Mouse (Mus musculus) forebrain, embryonic 13.5 days (tissue): ENCODE measurements around the gene Ankrd40. TPM values are rescaled to one million over a fixed set of nuclear protein-coding genes. Genes with fewer than 3 reads are reported as not detected.

Source experiments
- ATAC-seq: fragments of 200-750 bp; cut with Nextera tagmentation; 2 replicates; pipeline ENCODE4 v1.8.0; 2017
- H3K27ac ChIP-seq: fragments of 300-500 bp; sonication (generic); 2 replicates; pipeline ENCODE4 v1.5.1; 2015; ENCODE audit warnings: inconsistent platforms, mild to moderate bottlenecking, moderate library complexity
- H3K27me3 ChIP-seq: fragments of 300-500 bp; sonication (generic); 2 replicates; pipeline ENCODE4 v1.6.1; 2015; ENCODE audit warnings: mild to moderate bottlenecking, inconsistent platforms
- H3K36me3 ChIP-seq: fragments of 300-500 bp; sonication (generic); 2 replicates; pipeline ENCODE4 v1.6.1; 2015; ENCODE audit warnings: mild to moderate bottlenecking, inconsistent platforms; ENCODE audit not compliant: poor library complexity, severe bottlenecking
- H3K4me1 ChIP-seq: fragments of 300-500 bp; sonication (generic); 2 replicates; pipeline ENCODE4 v1.6.1; 2015; ENCODE audit warnings: inconsistent platforms
- H3K4me2 ChIP-seq: fragments of 300-500 bp; sonication (generic); 2 replicates; pipeline ENCODE4 v1.6.1; 2015; ENCODE audit warnings: inconsistent platforms, mild to moderate bottlenecking, moderate library complexity
- H3K4me3 ChIP-seq: fragments of 300-500 bp; sonication (generic); 2 replicates; pipeline ENCODE4 v1.5.1; 2015; ENCODE audit warnings: mild to moderate bottlenecking, inconsistent platforms
- H3K9ac ChIP-seq: fragments of 300-500 bp; sonication (generic); 2 replicates; pipeline ENCODE4 v1.6.1; 2015; ENCODE audit warnings: mild to moderate bottlenecking, inconsistent platforms
- H3K9me3 ChIP-seq: fragments of 300-500 bp; sonication (generic); replicated peaks from 2 replicates; pipeline ENCODE4 v1.6.1; 2016; ENCODE audit warnings: inconsistent platforms
- WGBS: fragments of 180-500 bp; shearing (Covaris S2); methylation state at CpG from one replicate; pipeline ENCODE4 v1.1.7; 2015; 5-methylcytosine and 5-hydroxymethylcytosine counted together
- polyA plus RNA-seq: library from polyadenylated mRNA; unstranded; fragments of >200 nt; fragmentation: Nextera tagmentation; extraction: Ambion mirVana; gene quantifications from 2 replicates; pipeline ENCODE4 v1.2.1, GENCODE M21; 2015

Gene Ankrd40
- polyA plus RNA-seq, 1 experiment from 2014 or later, result 10.6 TPM

GRCm38 (mm10) chr11:94328644-94329025 is 834 bp downstream of the Ankrd40 start:
- Histone ChIP-seq H3K4me3 (peak overlapping the region; percentile 68), H3K9me3 (no peaks in the 10 kb centered on the region), H3K4me1 (peaks cover 50% of the 10 kb centered on the region), H3K36me3 (0 out of 2 replicates have a peak, but pooled peaks cover 1% of the 10 kb centered on the region), H3K27ac (peak overlapping the region; percentile 99), H3K4me2 (peak overlapping the region; percentile 80), H3K27me3 (no peaks in the 10 kb centered on the region), H3K9ac (peak overlapping the region; percentile 94)
- 0% methylated on average over 8 of the region's 10 CpGs for WGBS
- peak; percentile 8 for ATAC-seq

- Histone ChIP-seq H3K27me3 (no peaks in the 10 kb centered on the region), H3K27ac (peak overlapping the region; percentile 99), H3K4me3 (no peak overlapping the region), H3K4me1 (peaks cover 50% of the 10 kb centered on the region), H3K9me3 (no peaks in the 10 kb centered on the region), H3K9ac (no peak overlapping the region), H3K4me2 (peak overlapping the region; percentile 80), H3K36me3 (peaks cover 5% of the 10 kb centered on the region)
- WGBS, result 29% methylated on average over 4 of the region's 4 CpGs
- ATAC-seq, result no peak
These were observed 1.6 kb downstream of the Ankrd40 start for GRCm38 (mm10) chr11:94329270-94329891.

GRCm38 (mm10) chr11:94330211-94330610 is 2.4 kb downstream of the Ankrd40 start:
- WGBS, result 95% methylated on average over 3 of the region's 3 CpGs

GRCm38 (mm10) chr11:94332726-94333125 is 4.9 kb downstream of the Ankrd40 start:
- Histone ChIP-seq H3K4me1 (peaks cover 39% of the 10 kb centered on the region), H3K27ac (no peak overlapping the region), H3K9me3 (no peaks in the 10 kb centered on the region), H3K9ac (no peak overlapping the region), H3K4me3 (no peak overlapping the region), H3K27me3 (no peaks in the 10 kb centered on the region), H3K4me2 (no peak overlapping the region), H3K36me3 (peaks cover 30% of the 10 kb centered on the region)
- no peak for ATAC-seq
- WGBS, result 94% methylated on average over 6 of the region's 6 CpGs

More at GRCm38 (mm10) chr11:94330211-94330610, 2.4 kb downstream of the Ankrd40 start:
- H3K9me3 ChIP-seq, result no peaks in the 10 kb centered on the region
- peaks cover 12% of the 10 kb centered on the region for H3K36me3 ChIP-seq
- no peak overlapping the region for H3K4me3 ChIP-seq
- peak overlapping the region; percentile 19; the same call in 1 of the 2 replicates for H3K27ac ChIP-seq
- peak overlapping the region; percentile 38 for H3K4me2 ChIP-seq
- 0 out of 2 replicates have a peak overlapping the region, but pooled peaks have one; percentile 13 for H3K9ac ChIP-seq
- no peaks in the 10 kb centered on the region for H3K27me3 ChIP-seq
- peaks cover 50% of the 10 kb centered on the region for H3K4me1 ChIP-seq
- ATAC-seq, result no peak

GRCm38 (mm10) chr11:94334386-94334968 is 6.7 kb downstream of the Ankrd40 start:
- no peak for ATAC-seq
- no peak overlapping the region for H3K4me2 ChIP-seq
- no peaks in the 10 kb centered on the region for H3K27me3 ChIP-seq
- no peak overlapping the region for H3K4me3 ChIP-seq
- peaks cover 48% of the 10 kb centered on the region for H3K36me3 ChIP-seq
- no peak overlapping the region for H3K9ac ChIP-seq
- no peak overlapping the region for H3K27ac ChIP-seq
- WGBS, result 86% methylated on average over 8 of the region's 8 CpGs
- peaks cover 30% of the 10 kb centered on the region for H3K4me1 ChIP-seq
- no peaks in the 10 kb centered on the region for H3K9me3 ChIP-seq

- Histone ChIP-seq H3K27me3 (no peaks in the 10 kb centered on the region), H3K4me1 (peaks cover 28% of the 10 kb centered on the region), H3K9ac (no peak overlapping the region), H3K36me3 (peaks cover 52% of the 10 kb centered on the region), H3K4me3 (no peak overlapping the region), H3K27ac (no peak overlapping the region), H3K9me3 (no peaks in the 10 kb centered on the region), H3K4me2 (no peak overlapping the region)
- ATAC-seq, result no peak
These were observed 8.8 kb downstream of the Ankrd40 start for GRCm38 (mm10) chr11:94336551-94336950.

- Histone ChIP-seq H3K4me2 (no peak overlapping the region), H3K36me3 (peaks cover 52% of the 10 kb centered on the region), H3K9me3 (no peaks in the 10 kb centered on the region), H3K27ac (no peak overlapping the region), H3K27me3 (no peaks in the 10 kb centered on the region), H3K4me1 (peaks cover 35% of the 10 kb centered on the region), H3K9ac (no peak overlapping the region), H3K4me3 (no peak overlapping the region)
- WGBS, result 86% methylated on average over 2 of the region's 2 CpGs
- ATAC-seq, result no peak
These were observed 10.5 kb downstream of the Ankrd40 start for GRCm38 (mm10) chr11:94338347-94338746.

- H3K4me2 ChIP-seq, result no peak overlapping the region
- no peaks in the 10 kb centered on the region for H3K27me3 ChIP-seq
- H3K4me1 ChIP-seq, result peaks cover 46% of the 10 kb centered on the region
- peaks cover 43% of the 10 kb centered on the region for H3K36me3 ChIP-seq
- H3K27ac ChIP-seq, result no peak overlapping the region
- peak; percentile 87 for ATAC-seq
- H3K9me3 ChIP-seq, result no peaks in the 10 kb centered on the region
- WGBS, result 55% methylated on average over 18 of the region's 18 CpGs
- no peak overlapping the region for H3K9ac ChIP-seq
- no peak overlapping the region for H3K4me3 ChIP-seq
These were observed 12.2 kb downstream of the Ankrd40 start for GRCm38 (mm10) chr11:94339732-94340585.

- ATAC-seq, result no peak
- Histone ChIP-seq H3K4me2 (no peak overlapping the region), H3K4me1 (peaks cover 46% of the 10 kb centered on the region), H3K27ac (no peak overlapping the region), H3K9me3 (no peaks in the 10 kb centered on the region), H3K4me3 (no peak overlapping the region), H3K27me3 (no peaks in the 10 kb centered on the region), H3K36me3 (peaks cover 30% of the 10 kb centered on the region), H3K9ac (no peak overlapping the region)
- WGBS, result 64% methylated on average over 10 of the region's 10 CpGs
These were observed 13.4 kb downstream of the Ankrd40 start for GRCm38 (mm10) chr11:94340948-94341933.

- 24% methylated on average over 13 of the region's 13 CpGs for WGBS
- Histone ChIP-seq H3K27me3 (no peaks in the 10 kb centered on the region), H3K27ac (peak overlapping the region; percentile 61), H3K4me1 (peaks cover 46% of the 10 kb centered on the region), H3K4me3 (no peak overlapping the region), H3K9ac (peak overlapping the region; percentile 23; the same call in 1 of the 2 replicates), H3K9me3 (no peaks in the 10 kb centered on the region), H3K36me3 (peaks cover 24% of the 10 kb centered on the region), H3K4me2 (no peak overlapping the region)
- no peak for ATAC-seq
These were observed 14.5 kb downstream of the Ankrd40 start for GRCm38 (mm10) chr11:94342114-94342905.

GRCm38 (mm10) chr11:94343955-94344358 is 16.2 kb downstream of the Ankrd40 start:
- 7% methylated on average over 5 of the region's 5 CpGs for WGBS
- H3K4me3 ChIP-seq, result no peak overlapping the region
- peak overlapping the region; percentile 48; the same call in 1 of the 2 replicates for H3K27ac ChIP-seq
- peaks cover 46% of the 10 kb centered on the region for H3K4me1 ChIP-seq
- no peaks in the 10 kb centered on the region for H3K9me3 ChIP-seq
- H3K9ac ChIP-seq, result no peak overlapping the region
- no peaks in the 10 kb centered on the region for H3K27me3 ChIP-seq
- H3K4me2 ChIP-seq, result no peak overlapping the region
- ATAC-seq, result no peak
- peaks cover 10% of the 10 kb centered on the region for H3K36me3 ChIP-seq
